Mouse (Mus musculus) neural tube, embryonic 10.5 days (tissue): Measurements from ENCODE around the gene Tmem151a.

ENCODE experiments used
- DNase-seq: peaks from one replicate; pipeline ENCODE4 v3.0.0-alpha.2; 2017; ENCODE audit warnings: low spot score; ENCODE audit errors: extremely low spot score

Tmem151a gene

GRCm38 (mm10) chr19:5048138-5049056 is 36.9 kb downstream of the Tmem151a start:
- DNase-seq: no peak

GRCm38 (mm10) chr19:5045531-5045930 is 39.8 kb downstream of the Tmem151a start:
- no peak for DNase-seq

GRCm38 (mm10) chr19:5041588-5041987 is 43.7 kb downstream of the Tmem151a start:
- DNase-seq: no peak

DNA sequence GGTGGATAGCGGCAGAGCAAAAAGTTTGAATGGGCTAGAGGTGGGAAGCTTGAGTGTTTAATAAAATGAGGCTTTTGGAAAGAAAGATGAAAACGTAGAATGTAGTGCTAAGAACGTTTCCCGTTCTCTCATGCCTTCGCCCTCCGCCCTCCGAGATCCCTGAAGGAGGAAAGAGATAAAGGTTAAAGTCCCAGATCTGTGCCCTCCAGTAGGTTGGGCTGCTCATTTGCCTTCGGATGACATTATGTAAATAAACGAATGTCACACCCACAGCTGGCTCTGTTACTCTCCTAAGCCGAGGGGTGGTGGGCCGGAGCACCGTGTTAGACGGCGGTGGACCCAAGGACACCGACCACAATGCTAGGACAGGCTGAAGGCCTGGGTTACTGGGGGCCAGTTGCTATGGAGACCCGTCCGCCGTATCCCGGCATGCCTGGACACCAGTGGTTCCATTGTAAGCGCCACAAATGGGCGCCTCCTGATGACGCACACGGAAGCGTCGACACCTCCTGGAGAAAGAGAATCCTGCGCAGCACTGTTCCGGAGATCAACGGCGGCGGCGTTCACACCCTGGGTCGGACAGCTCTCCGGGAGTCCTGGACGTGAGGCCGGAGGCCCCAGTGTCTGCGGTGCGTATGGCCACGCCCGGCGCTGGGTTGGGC is 44.3 kb downstream of the Tmem151a start, which contains the start of gene Brms1:
Brms1 (plus strand) TSS at position 493 of the 662 bp plus-strand sequence.
- DNase-seq: peak; percentile 94

- no peak for DNase-seq
Observed at GRCm38 (mm10) chr19:5039301-5040114, 45.8 kb downstream of the Tmem151a start.

DNA sequence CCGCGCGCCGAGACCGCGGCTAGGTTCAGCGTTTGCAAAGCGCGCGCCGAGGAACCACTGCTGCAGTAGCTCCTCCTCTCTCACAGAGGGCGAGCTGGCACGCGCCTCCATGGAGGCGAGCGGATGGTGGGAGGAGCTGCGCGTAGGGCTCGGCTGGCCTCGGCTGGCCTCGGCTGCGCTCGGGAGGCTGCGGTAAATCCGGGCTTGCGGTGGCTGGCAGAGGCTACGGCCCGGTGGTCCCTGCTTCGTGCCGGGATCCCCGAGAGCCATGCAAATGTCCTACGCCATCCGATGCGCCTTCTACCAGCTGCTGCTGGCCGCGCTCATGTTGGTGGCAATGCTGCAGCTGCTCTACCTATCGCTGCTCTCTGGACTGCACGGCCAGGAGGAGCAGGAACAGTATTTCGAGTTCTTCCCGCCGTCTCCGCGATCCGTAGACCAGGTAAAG is 46.6 kb downstream of the Tmem151a start, which contains the start of the genes B4gat1 and AC124502.3:
B4gat1 (plus strand) TSS at position 118 of the 448 bp plus-strand sequence.
AC124502.3 (plus strand) TSS at position 183 of the 448 bp plus-strand sequence.
- DNase-seq: peak; percentile 92

GRCm38 (mm10) chr19:5037678-5038571 is 47.4 kb downstream of the Tmem151a start:
- DNase-seq: peak; percentile 94

GRCm38 (mm10) chr19:5036577-5036976 is 48.8 kb downstream of the Tmem151a start:
- no peak for DNase-seq

DNA sequence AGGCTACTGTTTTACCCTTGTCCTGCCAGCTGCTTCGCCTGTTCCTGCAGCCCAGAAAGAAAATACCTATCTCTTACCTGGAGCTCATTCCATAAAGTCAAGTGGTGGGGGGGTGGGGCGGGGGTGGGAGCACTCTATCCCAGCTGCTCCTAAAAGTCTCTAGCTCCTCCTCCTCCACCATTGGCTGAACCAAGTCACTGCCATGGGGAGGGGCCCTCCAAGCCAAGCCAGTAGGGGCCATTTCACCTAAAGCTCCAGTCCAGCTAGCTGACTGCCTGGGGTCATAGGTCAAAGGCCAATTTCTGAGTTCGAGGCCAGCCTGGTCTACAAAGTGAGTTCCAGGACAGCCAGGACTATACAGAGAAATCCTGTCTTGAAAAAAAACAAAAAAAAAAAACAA is 52.6 kb downstream of the Tmem151a start:
- DNase-seq: no peak

GRCm38 (mm10) chr19:5026111-5026510 is 59.2 kb downstream of the Tmem151a start:
- no peak for DNase-seq

DNA sequence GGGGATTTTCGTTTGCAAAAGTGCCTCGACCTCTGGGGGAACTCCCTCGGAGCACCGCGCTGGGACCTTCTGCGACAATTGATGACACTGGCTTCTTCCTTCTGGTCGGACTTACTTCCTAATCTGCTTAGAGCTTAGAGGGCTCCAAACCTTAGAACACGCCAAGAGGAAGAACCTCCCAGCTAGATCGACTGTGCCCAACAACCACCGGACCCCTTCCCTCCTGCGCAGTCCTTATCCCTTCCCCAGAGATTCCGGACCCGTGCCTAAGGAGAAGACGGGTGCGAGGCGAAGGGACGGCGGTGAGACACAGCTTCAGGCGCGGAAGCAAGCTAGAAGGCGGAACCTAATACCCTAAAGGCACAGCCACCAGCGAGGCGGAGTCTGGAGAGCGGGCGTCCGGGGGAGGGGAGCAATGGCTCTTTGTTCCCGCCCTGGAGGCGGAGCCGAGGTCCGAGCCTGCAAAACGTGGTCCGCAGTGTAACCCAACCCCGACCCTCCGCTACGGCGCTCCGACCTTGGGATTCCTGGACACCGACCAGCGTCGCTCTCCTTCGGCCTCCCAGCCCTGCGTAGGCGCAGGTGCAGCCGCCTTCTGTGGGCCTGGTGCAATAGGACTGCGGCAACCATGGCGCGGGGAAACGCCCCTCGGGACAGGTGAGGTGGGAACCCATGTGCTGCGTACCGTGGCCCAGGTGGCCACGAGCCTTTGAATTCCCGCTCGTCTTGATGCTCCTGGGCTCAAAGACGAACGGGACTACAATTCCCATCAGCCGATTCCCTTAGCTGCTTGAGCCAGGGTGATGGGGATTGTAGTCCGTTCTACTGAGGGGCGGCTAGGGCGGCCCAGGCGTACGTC is 61.5 kb downstream of the Tmem151a start, which contains the start of gene Slc29a2:
Slc29a2 (plus strand) TSS at position 240 of the 859 bp plus-strand sequence.
- peak; percentile 95 for DNase-seq

DNA sequence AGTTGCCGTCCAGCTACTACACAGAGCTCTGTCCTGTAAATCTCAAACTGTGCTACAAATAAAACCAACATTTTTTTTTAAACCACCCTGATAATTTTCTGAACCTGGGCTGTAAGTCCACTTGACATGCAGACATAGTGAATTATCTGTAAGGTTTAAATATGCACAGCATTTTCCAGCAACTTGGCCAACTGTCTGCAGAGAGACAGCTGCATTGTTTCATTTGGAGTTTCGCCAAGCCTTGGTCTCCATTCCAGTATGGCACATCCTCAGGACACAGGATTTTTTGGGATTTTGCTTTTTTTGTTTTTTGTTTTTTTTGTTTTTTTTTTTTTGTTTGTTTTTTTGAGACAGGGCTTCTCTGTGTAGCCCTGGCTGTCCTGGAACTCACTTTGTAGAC is 63.9 kb downstream of the Tmem151a start:
- no peak for DNase-seq
